Mouse (Mus musculus) left cerebral cortex, adult 6 months (tissue): Measurements from ENCODE around the gene Satb1. TPM values are rescaled to one million over a fixed set of nuclear protein-coding genes. Genes with fewer than 3 reads are reported as not detected.

Experiments
- long read RNA-seq, 2 experiments: library from polyadenylated mRNA; unstranded; transcript quantifications; one replicate each; pipeline ENCODE4 v2.0.0; 2019 to 2020
- polyA plus RNA-seq: library from polyadenylated mRNA; unstranded; fragments of <200 nt; fragmentation: Nextera tagmentation; gene quantifications from 2 replicates; pipeline ENCODE4 v1.2.3, GENCODE M21; 2021

The Satb1 gene
- polyA plus RNA-seq = 18.3 and 21.6 TPM in 2 replicates
- long read RNA-seq, experiment 1, full-length matches to known transcripts = 42 of 94 reads
- long read RNA-seq, experiment 1, partial matches to known transcripts = 26 of 94 reads
- long read RNA-seq, experiment 1, other reads (novel, unspliced or antisense) = 26 of 94 reads
- long read RNA-seq, experiment 2, full-length matches to known transcripts = 9 of 69 reads
- long read RNA-seq, experiment 2, partial matches to known transcripts = 16 of 69 reads
- long read RNA-seq, experiment 2, other reads (novel, unspliced or antisense) = 44 of 69 reads

GRCm38 (mm10) chr17:51832900-51833577 lies at the start of gene Satb1:
Gene Satb1, minus strand, starts transcription at chr17:51833290.

